Mouse (Mus musculus) spleen, postnatal 10 days (tissue): ENCODE results near the gene Hist1h1a.

ENCODE experiments used
- DNase-seq, 2 experiments: peaks; one replicate each; pipeline ENCODE4 v3.0.0; 2021 to 2022; ENCODE audit warnings: low spot score in 2 of 2

Hist1h1a gene

DNA sequence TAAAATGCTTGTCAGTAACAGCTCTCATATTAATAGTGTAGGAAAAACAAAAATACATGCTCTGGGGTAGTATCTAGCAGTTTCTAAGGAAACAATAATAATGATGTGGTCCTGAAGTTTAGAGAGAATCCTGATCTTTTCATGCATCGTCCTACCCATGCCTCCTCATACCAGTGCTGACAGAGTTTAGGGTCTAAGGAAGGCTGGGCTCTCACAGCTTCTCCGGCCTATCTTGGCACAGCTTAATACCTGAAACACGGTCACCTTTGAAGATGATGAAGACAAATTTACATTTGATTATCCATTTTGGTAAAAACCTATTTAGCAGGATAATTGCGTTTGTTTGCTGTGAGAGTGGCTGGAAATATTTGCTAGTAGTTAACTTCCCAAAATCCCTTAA lies 19.5 kb upstream of the Hist1h1a start:
- DNase-seq: no peak

DNA sequence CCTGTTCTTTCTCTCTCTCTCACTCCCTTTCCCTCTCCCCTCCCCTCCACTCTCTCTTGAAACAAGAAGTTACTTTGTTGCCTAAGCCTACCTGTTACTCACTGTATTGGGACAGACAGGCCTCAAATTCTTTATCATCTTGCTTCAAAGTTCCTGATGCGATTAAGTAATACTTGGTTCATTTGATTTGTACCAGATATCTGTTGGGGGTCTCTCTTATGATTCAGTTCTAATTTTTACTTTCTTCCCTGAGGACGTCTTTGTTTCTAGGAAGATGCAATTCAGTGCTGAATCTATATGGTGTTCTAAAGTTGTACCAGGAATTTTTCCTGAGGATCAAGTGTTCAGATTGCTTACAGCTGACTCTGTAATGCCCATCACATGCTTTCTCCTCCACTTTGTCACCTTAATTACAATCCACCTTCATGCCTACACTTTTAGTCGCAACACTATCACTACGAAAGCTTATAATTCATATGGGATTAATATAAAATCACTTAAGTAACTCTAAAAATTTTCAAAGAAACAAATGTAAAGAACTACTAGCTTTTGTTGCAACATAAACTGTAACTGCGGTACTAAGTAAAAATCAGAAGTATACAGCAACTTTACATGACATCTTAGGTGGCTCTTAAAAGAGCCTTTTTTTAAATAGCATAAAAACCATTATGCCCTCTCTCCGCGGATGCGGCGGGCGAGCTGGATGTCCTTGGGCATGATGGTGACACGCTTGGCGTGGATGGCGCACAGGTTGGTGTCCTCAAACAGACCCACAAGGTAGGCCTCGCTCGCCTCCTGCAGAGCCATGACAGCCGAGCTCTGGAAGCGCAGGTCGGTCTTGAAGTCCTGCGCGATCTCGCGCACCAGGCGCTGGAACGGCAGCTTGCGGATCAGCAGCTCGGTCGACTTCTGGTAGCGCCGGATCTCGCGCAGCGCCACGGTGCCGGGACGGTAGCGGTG lies 18.8 kb upstream of the Hist1h1a start:
- peak in 1 of 2 experiments; percentile 49 for DNase-seq

GRCm38 (mm10) chr13:23745381-23746161 lies 17.9 kb upstream of the Hist1h1a start, which contains the start of gene Hist1h3c:
Gene Hist1h3c, minus strand, starts transcription at chr13:23745602.
- DNase-seq: peak; percentile 87 to 92

- DNase-seq: peak; percentile 77 to 88
Measured at GRCm38 (mm10) chr13:23746201-23747080, 17.0 kb upstream of the Hist1h1a start, which contains the start of gene Hist1h2bb. Gene Hist1h2bb, plus strand, starts transcription at chr13:23746734.

DNA sequence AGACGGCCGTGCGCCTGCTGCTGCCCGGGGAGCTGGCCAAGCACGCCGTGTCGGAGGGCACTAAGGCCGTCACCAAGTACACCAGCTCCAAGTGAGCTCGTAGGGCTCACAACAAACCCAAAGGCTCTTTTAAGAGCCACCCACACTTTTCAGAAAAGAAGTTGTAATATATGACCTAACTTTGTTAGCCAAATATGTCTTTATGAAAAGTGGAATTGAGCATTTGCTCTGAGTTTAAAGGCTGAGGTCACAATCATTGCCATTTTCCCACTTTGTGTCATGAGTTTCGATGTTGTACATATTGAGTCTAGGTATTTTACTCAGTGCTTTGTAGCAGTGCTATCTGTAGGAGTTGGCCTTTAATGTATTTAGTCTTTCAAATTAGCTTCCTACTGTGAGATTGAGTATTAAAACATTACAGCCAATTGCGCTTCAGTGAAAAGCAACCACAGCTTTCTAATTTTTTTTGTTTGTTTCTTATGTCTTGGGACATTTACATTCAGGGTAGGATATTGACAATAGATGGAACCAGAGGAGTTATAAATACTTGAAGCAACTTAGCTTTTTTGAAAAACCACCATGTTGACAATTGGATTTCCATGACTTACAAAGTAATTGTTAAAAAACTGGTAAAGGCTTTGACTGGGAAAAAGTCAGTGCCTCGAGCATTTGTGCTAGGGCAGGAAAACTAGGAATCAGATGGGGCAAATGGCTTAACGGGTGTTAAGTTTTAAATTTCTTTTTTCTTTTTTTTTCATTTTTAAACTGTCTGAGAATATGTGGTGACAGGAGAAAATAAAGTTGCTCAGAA lies 16.2 kb upstream of the Hist1h1a start:
- DNase-seq: peak in 1 of 2 experiments; percentile 46

DNA sequence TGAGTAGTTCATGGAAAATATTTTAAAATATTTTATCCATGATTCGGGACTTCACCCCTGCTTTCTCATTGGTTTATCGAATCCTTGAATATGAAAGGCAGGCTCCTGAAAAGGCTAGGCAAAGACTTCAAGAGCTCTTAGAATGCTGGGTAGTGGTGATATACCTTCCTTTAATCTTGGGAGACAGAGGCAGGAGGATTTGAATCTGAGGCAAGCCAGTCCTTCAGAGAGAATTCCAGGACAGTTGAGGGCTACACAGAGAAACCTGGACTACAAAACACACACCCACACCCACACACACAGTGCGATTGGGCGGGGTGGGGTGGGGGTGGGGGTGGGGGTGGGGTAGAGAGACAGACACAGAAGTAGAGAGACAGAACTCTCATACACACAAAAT lies 15.6 kb upstream of the Hist1h1a start:
- peak in 1 of 2 experiments; percentile 51 for DNase-seq

DNA sequence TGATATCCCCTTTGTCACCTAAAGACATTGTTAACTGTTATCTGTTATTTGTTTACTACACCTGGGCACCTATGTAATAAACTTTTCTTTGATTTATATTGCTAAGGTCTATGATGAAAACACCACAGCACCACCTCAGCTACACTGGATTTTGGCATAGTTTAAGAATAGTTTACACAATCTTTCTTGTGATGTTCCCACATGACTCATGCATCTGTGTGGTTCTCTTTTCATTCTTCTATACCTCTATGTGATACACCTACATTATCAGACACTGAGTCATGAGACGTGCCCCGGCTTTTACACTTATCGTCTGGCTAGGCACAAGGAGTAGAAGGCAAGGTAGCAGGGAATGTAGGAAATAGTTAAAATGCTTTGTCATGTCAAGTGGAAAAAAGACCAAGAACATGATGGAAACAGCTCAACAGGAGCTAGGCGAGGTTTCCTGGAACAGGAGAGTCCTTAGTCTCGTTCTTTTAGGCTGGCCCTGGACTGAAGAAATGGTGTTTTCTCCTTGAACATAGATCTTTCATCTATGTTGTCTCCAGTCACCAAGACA lies 13.8 kb upstream of the Hist1h1a start:
- no peak for DNase-seq

DNA sequence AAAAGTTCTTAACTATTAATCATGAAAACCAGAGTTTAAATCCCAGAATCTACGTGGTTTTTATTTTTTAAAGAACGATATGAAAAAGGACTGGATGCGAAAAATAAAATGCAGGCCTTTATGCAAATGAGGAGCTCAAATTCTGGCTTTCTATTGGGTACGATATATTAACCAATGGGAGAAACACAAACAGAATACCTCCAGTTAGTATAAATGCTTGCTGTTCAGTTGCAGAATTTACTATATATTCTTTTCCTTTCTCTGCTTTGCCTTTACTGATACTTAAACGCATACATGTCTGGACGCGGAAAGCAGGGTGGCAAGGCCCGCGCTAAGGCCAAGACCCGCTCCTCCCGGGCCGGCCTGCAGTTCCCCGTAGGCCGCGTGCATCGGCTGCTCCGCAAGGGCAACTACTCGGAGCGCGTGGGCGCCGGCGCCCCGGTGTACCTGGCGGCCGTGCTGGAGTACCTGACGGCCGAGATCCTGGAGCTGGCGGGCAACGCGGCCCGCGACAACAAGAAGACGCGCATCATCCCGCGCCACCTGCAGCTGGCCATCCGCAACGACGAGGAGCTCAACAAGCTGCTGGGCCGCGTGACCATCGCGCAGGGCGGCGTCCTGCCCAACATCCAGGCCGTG lies 12.5 kb upstream of the Hist1h1a start, which contains the start of gene Hist1h2ab:
Hist1h2ab (plus strand) TSS at position 288 of the 639 bp plus-strand sequence.
- DNase-seq: peak; percentile 82 to 84

DNA sequence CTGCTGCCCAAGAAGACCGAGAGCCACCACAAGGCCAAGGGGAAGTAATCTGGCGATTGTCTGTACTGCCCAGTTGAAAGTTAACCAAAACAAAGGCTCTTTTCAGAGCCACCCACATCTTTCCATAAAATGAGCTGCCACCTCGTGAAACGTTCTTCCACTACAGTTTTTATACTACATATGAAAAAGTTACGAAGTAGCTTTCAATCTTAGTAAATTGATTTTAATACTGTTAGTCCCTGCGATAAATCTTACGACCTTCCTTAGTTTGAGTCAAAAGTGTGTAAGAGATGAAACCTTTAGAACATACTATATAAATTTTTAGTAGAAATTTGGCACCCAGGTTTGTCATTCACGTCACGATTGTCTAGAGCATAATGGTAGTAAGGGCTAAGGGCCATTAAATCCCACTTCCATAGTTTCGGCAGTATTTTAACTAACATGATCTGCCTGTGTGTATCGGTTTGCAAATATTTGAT lies 11.9 kb upstream of the Hist1h1a start:
- DNase-seq: peak in 1 of 2 experiments; percentile 47

DNA sequence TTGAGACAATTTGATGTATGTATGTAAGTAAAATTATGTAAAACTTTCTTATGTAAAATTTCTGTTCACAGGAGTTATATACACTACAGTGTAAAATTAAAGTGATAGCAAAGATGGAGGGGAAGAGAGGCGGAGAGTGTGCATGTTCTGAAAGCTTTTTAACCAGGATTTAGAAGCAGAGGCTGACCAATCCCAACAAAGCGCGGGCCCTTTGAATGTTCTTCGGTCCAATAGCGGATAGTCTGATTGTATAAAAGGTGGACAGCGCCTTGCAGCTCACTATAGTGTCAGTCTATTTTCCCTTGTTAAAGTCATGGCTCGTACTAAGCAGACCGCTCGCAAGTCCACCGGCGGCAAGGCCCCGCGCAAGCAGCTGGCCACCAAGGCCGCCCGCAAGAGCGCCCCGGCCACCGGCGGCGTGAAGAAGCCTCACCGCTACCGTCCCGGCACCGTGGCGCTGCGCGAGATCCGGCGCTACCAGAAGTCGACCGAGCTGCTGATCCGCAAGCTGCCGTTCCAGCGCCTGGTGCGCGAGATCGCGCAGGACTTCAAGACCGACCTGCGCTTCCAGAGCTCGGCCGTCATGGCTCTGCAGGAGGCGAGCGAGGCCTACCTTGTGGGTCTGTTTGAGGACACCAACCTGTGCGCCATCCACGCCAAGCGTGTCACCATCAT lies 11.3 kb upstream of the Hist1h1a start, which contains the start of gene Hist1h3b:
Hist1h3b (plus strand) TSS at position 201 of the 675 bp plus-strand sequence.
- DNase-seq: peak; percentile 89 to 93

- DNase-seq: peak in 1 of 2 experiments; percentile 53
Measured at GRCm38 (mm10) chr13:23752742-23753172, 10.7 kb upstream of the Hist1h1a start.

DNA sequence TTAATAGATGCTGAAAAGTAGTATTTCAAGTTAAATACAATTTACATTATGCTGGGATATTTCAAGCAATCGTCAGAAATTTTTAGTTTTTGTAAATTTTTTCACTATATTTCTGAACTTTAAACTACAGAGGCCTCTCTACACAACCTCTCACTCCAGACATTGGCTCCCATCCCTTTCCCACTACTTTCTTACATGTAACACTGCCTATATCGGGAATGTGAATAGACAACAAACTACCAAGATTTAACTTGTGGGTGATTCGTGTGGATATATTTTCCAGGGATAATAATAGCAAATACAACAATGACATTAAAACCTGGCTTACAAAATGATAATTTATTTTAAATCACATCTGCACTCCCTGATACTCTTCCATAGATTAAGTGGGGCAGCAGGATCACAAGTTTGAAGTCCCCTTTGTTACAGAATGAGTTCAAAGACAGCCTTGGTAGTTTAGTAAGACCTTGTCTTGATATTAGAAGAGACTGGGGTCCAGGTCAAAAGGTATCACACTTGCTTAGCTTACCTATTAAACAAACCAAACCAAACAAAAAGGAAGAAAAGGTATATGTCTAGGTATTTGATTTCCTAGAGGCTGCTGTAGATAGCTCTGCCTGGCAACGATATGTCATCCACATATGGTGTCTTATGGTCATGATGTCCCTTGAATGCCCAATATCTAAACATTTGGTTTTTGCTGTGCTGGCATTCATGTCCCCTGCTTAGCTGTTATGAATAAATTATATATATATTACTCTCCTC lies 10.0 kb upstream of the Hist1h1a start:
- no peak for DNase-seq

DNA sequence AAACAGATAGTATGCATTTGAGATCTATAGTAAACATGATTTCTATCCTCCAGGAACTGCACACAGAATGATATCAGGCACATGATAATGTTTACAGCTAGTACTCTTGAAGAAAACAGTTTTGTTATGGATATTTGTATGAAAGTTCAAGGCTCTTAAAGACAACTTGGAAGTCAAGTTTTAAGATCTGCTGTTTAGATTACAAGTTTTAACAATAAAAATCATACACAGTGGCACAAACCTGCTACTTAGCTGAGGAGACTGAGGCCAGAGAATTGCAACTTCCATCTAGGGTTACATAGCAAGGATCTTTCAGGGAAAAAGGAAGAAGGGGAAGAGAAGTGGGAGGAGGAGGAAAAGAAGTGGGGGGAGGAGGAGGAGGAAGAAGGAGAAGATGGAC lies 8.5 kb upstream of the Hist1h1a start:
- no peak for DNase-seq

- peak; percentile 90 to 94 for DNase-seq
Measured at GRCm38 (mm10) chr13:23756790-23757189, 6.7 kb upstream of the Hist1h1a start, which contains the start of gene Hist1h4b. Gene Hist1h4b, plus strand, starts transcription at chr13:23757013.

DNA sequence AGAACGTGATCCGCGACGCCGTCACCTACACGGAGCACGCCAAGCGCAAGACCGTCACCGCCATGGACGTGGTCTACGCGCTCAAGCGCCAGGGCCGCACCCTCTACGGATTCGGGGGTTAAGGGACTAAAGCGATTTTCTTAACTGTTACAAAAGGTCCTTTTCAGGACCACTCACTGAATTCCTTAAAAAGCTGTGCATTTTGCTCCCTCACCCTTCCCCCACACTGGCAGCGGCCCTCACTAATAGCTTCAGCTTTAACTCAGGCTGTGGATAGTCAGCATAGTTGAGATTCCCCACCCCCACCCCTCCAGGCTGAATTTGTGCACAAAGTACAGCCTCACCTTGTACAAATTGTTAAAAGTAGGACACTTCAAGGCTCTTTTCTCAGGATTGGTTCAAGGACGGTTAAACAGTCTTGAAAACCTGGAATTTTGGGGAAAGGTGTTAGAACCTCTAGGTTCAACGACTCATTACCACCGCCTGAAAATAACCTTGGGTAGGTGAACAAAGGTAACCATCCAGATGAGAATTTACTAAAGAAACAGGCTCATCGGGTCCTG lies 6.2 kb upstream of the Hist1h1a start:
- peak in 1 of 2 experiments; percentile 53 for DNase-seq

DNA sequence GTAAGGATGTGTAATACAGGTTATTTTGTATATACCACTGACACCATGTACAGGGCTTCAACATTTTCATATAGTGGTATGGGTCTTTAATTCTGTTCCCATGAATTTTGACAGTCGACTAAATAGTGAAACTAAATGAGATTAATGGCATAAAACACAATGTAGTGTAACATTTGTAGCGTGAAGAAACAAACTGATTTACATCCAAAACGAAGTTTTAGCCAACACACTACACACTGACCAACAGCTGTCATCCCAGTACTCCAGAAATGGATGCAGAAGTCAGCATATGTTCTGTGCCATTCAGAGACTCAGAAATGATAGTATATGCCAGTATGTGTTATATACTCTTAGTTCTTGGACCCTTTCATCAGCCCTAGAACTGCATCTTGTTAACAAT lies 5.5 kb upstream of the Hist1h1a start:
- DNase-seq: no peak

GRCm38 (mm10) chr13:23759251-23759771 lies 4.2 kb upstream of the Hist1h1a start:
- no peak for DNase-seq
